Mouse (Mus musculus) olfactory bulb, adult 2 months (tissue): ENCODE data around the gene Tgfbr1. TPM values are rescaled to one million over a fixed set of nuclear protein-coding genes. Genes with fewer than 3 reads are reported as not detected.

Source experiments
- H3K27ac ChIP-seq: fragments of 200-500 bp; 2 replicates; pipeline ENCODE4 v1.5.1; 2012; ENCODE audit warnings: low read depth, low read length; ENCODE audit not compliant: insufficient read depth
- H3K4me1 ChIP-seq: fragments of 200-500 bp; 2 replicates; pipeline ENCODE4 v1.6.1; 2012; ENCODE audit warnings: low read length; ENCODE audit not compliant: control insufficient read depth, insufficient read depth
- H3K4me3 ChIP-seq: fragments of 200-500 bp; 2 replicates; pipeline ENCODE4 v1.5.1; 2012; ENCODE audit warnings: mild to moderate bottlenecking, low read depth, low read length, moderate library complexity; ENCODE audit not compliant: insufficient read depth
- CTCF ChIP-seq: fragments of 200-500 bp; IDR thresholded peaks from 2 replicates; pipeline ENCODE4 v1.5.1; 2012; ENCODE audit warnings: low read depth, mild to moderate bottlenecking, low read length, moderate library complexity; ENCODE audit not compliant: insufficient read depth
- POLR2A ChIP-seq: fragments of 200-500 bp; IDR thresholded peaks from 2 replicates; pipeline ENCODE4 v1.6.1; 2012; ENCODE audit warnings: mild to moderate bottlenecking, low read depth, low read length, moderate library complexity; ENCODE audit not compliant: insufficient read depth
- WGBS: fragments of 180-500 bp; shearing (Covaris S2); methylation state at CpG from one replicate; pipeline ENCODE4 v1.1.7; 2018; 5-methylcytosine and 5-hydroxymethylcytosine counted together
- polyA plus RNA-seq: library from polyadenylated mRNA; stranded (reverse); fragments of >200 nt; gene quantifications from 2 replicates; pipeline ENCODE4 v1.2.4, GENCODE M21; 2012; ENCODE audit warnings: low replicate concordance; ENCODE audit not compliant: missing spikeins, insufficient read depth, insufficient read length

The Tgfbr1 gene
- polyA plus RNA-seq, 1 experiment, result not detected

- H3K27ac ChIP-seq, result no peak overlapping the region
- peaks cover 4% of the 10 kb centered on the region; the same call in 1 of the 2 replicates for H3K4me1 ChIP-seq
- 87% methylated on average over 3 of the region's 3 CpGs for WGBS
- H3K4me3 ChIP-seq, result no peak overlapping the region
- TF ChIP-seq POLR2A (no peak), CTCF (no peak)
These were observed 16.0 kb upstream of the Tgfbr1 start for GRCm38 (mm10) chr4:47336941-47337600.

DNA sequence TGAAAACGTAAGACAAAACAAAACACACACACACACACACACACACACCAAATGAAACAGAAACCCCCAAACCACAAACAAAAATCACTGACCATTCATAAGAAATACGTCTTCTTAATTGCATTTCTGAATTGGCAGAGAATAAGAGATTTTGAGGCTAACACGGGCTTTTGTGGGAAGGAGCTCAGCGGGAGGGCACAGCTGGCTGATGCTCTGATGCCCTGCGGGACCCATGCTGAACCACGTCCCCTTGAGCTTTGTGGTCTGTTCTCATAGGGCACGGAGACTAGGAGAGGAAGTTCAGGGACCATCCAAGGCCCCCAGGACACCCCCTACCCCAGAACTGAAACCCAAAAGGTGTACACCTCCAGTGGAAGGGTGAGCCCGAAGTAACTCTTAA, 10.4 kb upstream of the Tgfbr1 start:
- TF ChIP-seq CTCF, result no peak
- TF ChIP-seq POLR2A, result no peak
- Histone ChIP-seq H3K4me1 (peaks cover 6% of the 10 kb centered on the region; the same call in 1 of the 2 replicates), H3K4me3 (no peak overlapping the region), H3K27ac (no peak overlapping the region)
- 23% methylated on average over 8 of the region's 8 CpGs for WGBS

- no peak overlapping the region for H3K4me3 ChIP-seq
- TF ChIP-seq CTCF (no peak), POLR2A (no peak)
- WGBS, result 93% methylated on average over 4 of the region's 4 CpGs
- peaks cover 5% of the 10 kb centered on the region; the same call in 1 of the 2 replicates for H3K4me1 ChIP-seq
- H3K27ac ChIP-seq, result no peak overlapping the region
These were observed 6.0 kb upstream of the Tgfbr1 start for GRCm38 (mm10) chr4:47347022-47347421.

- no peak overlapping the region for H3K4me3 ChIP-seq
- no peak overlapping the region for H3K27ac ChIP-seq
- WGBS, result 51% methylated on average over 6 of the region's 6 CpGs
- peaks cover 7% of the 10 kb centered on the region; the same call in 1 of the 2 replicates for H3K4me1 ChIP-seq
- TF ChIP-seq POLR2A (no peak), CTCF (no peak)
These were observed 3.3 kb upstream of the Tgfbr1 start for GRCm38 (mm10) chr4:47349759-47350158.

GRCm38 (mm10) chr4:47351386-47352049, 1.5 kb upstream of the Tgfbr1 start:
- WGBS, result 51% methylated on average over 9 of the region's 9 CpGs
- Histone ChIP-seq H3K4me3 (no peak overlapping the region), H3K4me1 (peaks cover 7% of the 10 kb centered on the region; the same call in 1 of the 2 replicates), H3K27ac (no peak overlapping the region)
- no peak for TF ChIP-seq CTCF
- TF ChIP-seq POLR2A, result no peak

- no peak for TF ChIP-seq CTCF
- TF ChIP-seq POLR2A, result no peak
- Histone ChIP-seq H3K27ac (no peak overlapping the region), H3K4me1 (peaks cover 7% of the 10 kb centered on the region; the same call in 1 of the 2 replicates), H3K4me3 (peak overlapping the region; percentile 85)
- 3% methylated on average over 32 of the region's 32 CpGs for WGBS
These were observed 861 bp upstream of the Tgfbr1 start for GRCm38 (mm10) chr4:47352061-47352661.

GRCm38 (mm10) chr4:47353416-47354111, 542 bp downstream of the Tgfbr1 start:
- TF ChIP-seq POLR2A, result no peak
- TF ChIP-seq CTCF, result no peak
- WGBS, result under 1% methylated on average over 65 of the region's 73 CpGs
- Histone ChIP-seq H3K27ac (no peak overlapping the region), H3K4me3 (peak overlapping the region; percentile 85), H3K4me1 (peaks cover 7% of the 10 kb centered on the region; the same call in 1 of the 2 replicates)

- Histone ChIP-seq H3K4me1 (peaks cover 7% of the 10 kb centered on the region; the same call in 1 of the 2 replicates), H3K4me3 (no peak overlapping the region), H3K27ac (no peak overlapping the region)
- 25% methylated on average over 3 of the region's 3 CpGs for WGBS
- TF ChIP-seq POLR2A, result no peak
- TF ChIP-seq CTCF, result no peak
These were observed 1.3 kb downstream of the Tgfbr1 start for GRCm38 (mm10) chr4:47354304-47354703.

DNA sequence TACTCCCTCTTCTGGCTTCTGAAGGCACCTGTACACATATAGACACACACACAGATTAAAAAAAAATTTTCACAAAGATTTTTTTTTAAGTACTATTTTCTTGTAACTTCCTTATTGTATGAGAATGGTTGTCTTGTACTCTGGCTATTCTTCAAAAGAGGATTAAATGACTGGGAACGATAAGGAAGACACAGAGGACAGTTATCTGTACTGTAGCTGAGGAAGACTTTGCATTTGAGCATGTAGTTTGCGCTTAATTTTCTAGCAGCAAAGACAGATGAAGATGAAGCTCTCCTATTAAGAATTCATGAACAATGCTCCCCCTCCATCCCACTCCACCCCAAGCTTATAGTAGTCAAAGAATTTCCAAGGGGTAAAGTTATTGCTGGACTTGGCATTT, 9.6 kb downstream of the Tgfbr1 start:
- WGBS, result 88% methylated on average over 2 of the region's 2 CpGs
- Histone ChIP-seq H3K4me3 (no peak overlapping the region), H3K27ac (no peak overlapping the region), H3K4me1 (no peaks in the 10 kb centered on the region)
- TF ChIP-seq POLR2A, result no peak
- TF ChIP-seq CTCF, result no peak
